Mouse (Mus musculus): Measurements from ENCODE around the gene Fbxo34. TPM values are rescaled to one million over a fixed set of nuclear protein-coding genes. Genes with fewer than 3 reads are reported as not detected.

The Fbxo34 gene
- polyA plus RNA-seq, 1 experiment = 4.2 TPM

DNA sequence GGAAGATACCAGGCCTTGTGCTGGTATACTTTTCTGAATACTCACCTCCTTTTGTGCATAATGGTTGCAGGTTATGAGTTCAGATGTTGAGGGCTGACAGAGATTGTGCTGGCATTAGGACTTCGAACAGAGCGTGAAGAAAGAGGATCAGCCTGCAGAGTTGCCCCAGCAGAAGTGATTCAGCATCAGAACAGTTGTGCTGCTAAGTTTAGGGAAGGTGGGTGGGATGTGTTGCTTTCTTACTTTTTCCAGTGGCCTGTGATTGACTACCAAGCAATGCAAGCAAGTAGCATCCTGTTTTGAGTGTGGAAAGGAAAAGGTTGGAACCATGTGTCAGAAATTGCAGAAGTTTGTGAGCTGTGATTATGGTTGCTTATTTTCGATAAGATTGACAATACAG, 63.4 kb downstream of the Fbxo34 start:
- peaks cover 30% of the 10 kb centered on the region for H3K4me1 ChIP-seq
- TF ChIP-seq GATA1 (IDR thresholded peaks at IDR 0.05; ENCODE audit: borderline replicate concordance, low read length) (no peak), FLI1 (IDR thresholded peaks at IDR 0.05; ENCODE audit: low read length) (no peak)
- no peaks in the 10 kb centered on the region for H3K9me3 ChIP-seq
- no peak overlapping the region for H3K4me3 ChIP-seq (replicated peaks)
- peaks cover 6% of the 10 kb centered on the region for H3K36me3 ChIP-seq (replicated peaks; ENCODE audit: low read length)
- no peaks in the 10 kb centered on the region for H3K27me3 ChIP-seq (replicated peaks)

GRCm38 (mm10) chr14:47514816-47515453, 64.7 kb downstream of the Fbxo34 start:
- Histone ChIP-seq H3K27me3 (replicated peaks) (no peaks in the 10 kb centered on the region), H3K4me1 (peaks cover 33% of the 10 kb centered on the region), H3K9me3 (no peaks in the 10 kb centered on the region), H3K36me3 (replicated peaks; ENCODE audit: low read length) (peaks cover 6% of the 10 kb centered on the region), H3K4me3 (replicated peaks) (peak overlapping the region; percentile 50)
- TF ChIP-seq FLI1 (IDR thresholded peaks at IDR 0.05; ENCODE audit: low read length) (no peak), GATA1 (IDR thresholded peaks at IDR 0.05; ENCODE audit: borderline replicate concordance, low read length) (no peak)

DNA sequence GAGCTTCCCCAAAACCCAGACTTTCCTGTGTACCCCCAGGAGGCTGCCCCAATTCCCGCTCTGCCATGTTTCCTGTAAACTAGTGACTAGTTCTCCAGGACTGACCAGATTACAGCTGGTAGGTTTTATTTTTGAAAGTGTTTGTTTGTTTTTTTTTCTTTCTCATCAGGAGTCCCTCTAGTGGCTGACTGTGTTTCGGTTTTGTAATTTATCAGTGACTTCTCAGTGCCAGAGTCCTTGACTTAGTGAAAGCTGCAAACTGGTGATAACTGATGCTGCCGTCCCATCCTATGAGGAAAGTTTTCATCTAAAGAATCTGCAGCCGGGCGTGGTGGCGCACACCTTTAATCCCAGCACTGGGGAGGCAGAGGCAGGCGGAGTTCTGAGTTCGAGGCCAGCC, 65.4 kb downstream of the Fbxo34 start:
- TF ChIP-seq GATA1 (IDR thresholded peaks at IDR 0.05; ENCODE audit: borderline replicate concordance, low read length) (no peak), FLI1 (IDR thresholded peaks at IDR 0.05; ENCODE audit: low read length) (no peak)
- peaks cover 33% of the 10 kb centered on the region for H3K4me1 ChIP-seq
- H3K4me3 ChIP-seq (replicated peaks) = no peak overlapping the region
- H3K9me3 ChIP-seq = no peaks in the 10 kb centered on the region
- H3K27me3 ChIP-seq (replicated peaks) = no peaks in the 10 kb centered on the region
- H3K36me3 ChIP-seq (replicated peaks; ENCODE audit: low read length) = peaks cover 6% of the 10 kb centered on the region

- no peaks in the 10 kb centered on the region for H3K9me3 ChIP-seq
- peaks cover 37% of the 10 kb centered on the region for H3K4me1 ChIP-seq
- H3K36me3 ChIP-seq (replicated peaks; ENCODE audit: low read length) = peaks cover 6% of the 10 kb centered on the region
- H3K27me3 ChIP-seq (replicated peaks) = no peaks in the 10 kb centered on the region
- TF ChIP-seq FLI1 (IDR thresholded peaks at IDR 0.05; ENCODE audit: low read length) (no peak), GATA1 (IDR thresholded peaks at IDR 0.05; ENCODE audit: borderline replicate concordance, low read length) (no peak)
- H3K4me3 ChIP-seq (replicated peaks) = no peak overlapping the region
Measured at GRCm38 (mm10) chr14:47516755-47517154, 66.5 kb downstream of the Fbxo34 start.

DNA sequence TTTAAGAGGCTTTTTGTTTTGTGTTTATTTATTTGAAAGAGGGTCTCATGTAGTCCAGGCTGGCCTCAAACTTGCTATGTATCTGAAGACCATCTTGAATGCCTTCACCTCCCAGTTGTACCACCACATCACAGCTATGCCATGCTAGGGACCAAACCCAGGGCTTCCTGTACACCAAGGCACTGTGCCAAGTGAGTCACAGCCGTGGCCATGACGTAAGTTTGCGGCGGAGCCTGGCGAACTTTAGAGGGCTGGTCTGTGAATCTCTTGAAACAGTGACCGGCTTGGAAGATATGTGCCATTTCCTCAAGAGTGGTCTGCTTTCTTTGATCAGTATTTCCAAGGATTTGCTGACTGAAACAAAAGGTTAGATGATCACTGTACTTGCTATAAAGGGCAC, 68.4 kb downstream of the Fbxo34 start:
- H3K4me3 ChIP-seq (replicated peaks) = no peak overlapping the region
- TF ChIP-seq FLI1 (IDR thresholded peaks at IDR 0.05; ENCODE audit: low read length) = no peak
- no peak for TF ChIP-seq GATA1 (IDR thresholded peaks at IDR 0.05; ENCODE audit: borderline replicate concordance, low read length)
- peaks cover 39% of the 10 kb centered on the region for H3K4me1 ChIP-seq
- no peaks in the 10 kb centered on the region for H3K27me3 ChIP-seq (replicated peaks)
- no peaks in the 10 kb centered on the region for H3K9me3 ChIP-seq
- H3K36me3 ChIP-seq (replicated peaks; ENCODE audit: low read length) = peaks cover 6% of the 10 kb centered on the region

GRCm38 (mm10) chr14:47520751-47521449, 70.7 kb downstream of the Fbxo34 start:
- Histone ChIP-seq H3K4me3 (replicated peaks) (no peak overlapping the region), H3K9me3 (no peaks in the 10 kb centered on the region), H3K4me1 (peaks cover 26% of the 10 kb centered on the region), H3K36me3 (replicated peaks; ENCODE audit: low read length) (peaks cover 6% of the 10 kb centered on the region), H3K27me3 (replicated peaks) (no peaks in the 10 kb centered on the region)
- TF ChIP-seq GATA1 (IDR thresholded peaks at IDR 0.05; ENCODE audit: borderline replicate concordance, low read length) = no peak
- TF ChIP-seq FLI1 (IDR thresholded peaks at IDR 0.05; ENCODE audit: low read length) = no peak

- Histone ChIP-seq H3K27me3 (replicated peaks) (no peaks in the 10 kb centered on the region), H3K4me1 (peaks cover 23% of the 10 kb centered on the region), H3K9me3 (no peaks in the 10 kb centered on the region), H3K4me3 (replicated peaks) (no peak overlapping the region), H3K36me3 (replicated peaks; ENCODE audit: low read length) (peaks cover 5% of the 10 kb centered on the region)
- no peak for TF ChIP-seq GATA1 (IDR thresholded peaks at IDR 0.05; ENCODE audit: borderline replicate concordance, low read length)
- no peak for TF ChIP-seq FLI1 (IDR thresholded peaks at IDR 0.05; ENCODE audit: low read length)
Measured at GRCm38 (mm10) chr14:47521609-47522008, 71.4 kb downstream of the Fbxo34 start.

- TF ChIP-seq FLI1 (IDR thresholded peaks at IDR 0.05; ENCODE audit: low read length) (no peak), GATA1 (IDR thresholded peaks at IDR 0.05; ENCODE audit: borderline replicate concordance, low read length) (no peak)
- Histone ChIP-seq H3K4me1 (peaks cover 22% of the 10 kb centered on the region), H3K9me3 (no peaks in the 10 kb centered on the region), H3K36me3 (replicated peaks; ENCODE audit: low read length) (peaks cover 9% of the 10 kb centered on the region), H3K27me3 (replicated peaks) (no peaks in the 10 kb centered on the region), H3K4me3 (replicated peaks) (no peak overlapping the region)
Measured at GRCm38 (mm10) chr14:47522301-47522700, 72.1 kb downstream of the Fbxo34 start.

DNA sequence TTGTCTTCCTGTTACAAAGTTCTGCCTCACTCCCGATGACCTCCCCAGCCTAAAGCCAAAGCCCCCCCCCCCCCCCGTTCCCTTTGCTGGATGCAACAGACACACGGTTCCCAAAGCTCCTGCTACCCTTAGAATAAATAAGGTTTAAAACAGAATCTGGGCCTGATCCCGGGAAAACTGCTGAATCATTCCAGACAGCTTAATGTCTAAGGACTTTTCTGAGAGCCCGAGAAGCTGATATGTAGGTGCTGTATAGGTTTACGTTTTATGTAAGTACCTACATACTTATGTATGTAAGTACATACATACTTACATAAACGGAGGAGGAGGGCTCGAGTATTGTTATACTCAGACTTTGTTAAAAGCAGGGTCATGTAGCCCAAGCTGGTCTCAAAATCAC, 75.2 kb downstream of the Fbxo34 start:
- TF ChIP-seq FLI1 (IDR thresholded peaks at IDR 0.05; ENCODE audit: low read length) (no peak), GATA1 (IDR thresholded peaks at IDR 0.05; ENCODE audit: borderline replicate concordance, low read length) (no peak)
- H3K36me3 ChIP-seq (replicated peaks; ENCODE audit: low read length) = peaks cover 20% of the 10 kb centered on the region
- peaks cover 17% of the 10 kb centered on the region for H3K4me1 ChIP-seq
- H3K27me3 ChIP-seq (replicated peaks) = no peaks in the 10 kb centered on the region
- no peak overlapping the region for H3K4me3 ChIP-seq (replicated peaks)
- H3K9me3 ChIP-seq = no peaks in the 10 kb centered on the region

DNA sequence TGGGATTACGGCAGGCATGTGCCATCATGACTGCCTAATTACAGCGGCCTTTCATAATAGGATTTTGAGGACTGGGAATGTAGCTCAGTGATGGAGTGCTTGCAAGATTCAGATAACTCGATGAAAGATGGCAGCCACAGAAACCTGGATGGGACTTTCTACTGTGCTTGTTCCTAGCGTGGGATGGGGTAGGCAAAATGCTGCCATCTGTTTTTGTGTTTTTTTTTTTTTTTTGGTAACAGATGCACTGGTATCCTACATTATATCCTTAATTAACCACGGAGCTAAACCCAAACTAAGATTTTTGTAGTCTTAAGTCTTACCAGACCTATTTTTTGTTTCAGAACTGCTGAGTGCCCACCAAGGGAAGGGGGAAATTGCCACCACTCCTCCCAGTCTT, 75.6 kb downstream of the Fbxo34 start:
- H3K4me3 ChIP-seq (replicated peaks) = no peak overlapping the region
- TF ChIP-seq GATA1 (IDR thresholded peaks at IDR 0.05; ENCODE audit: borderline replicate concordance, low read length) (no peak), FLI1 (IDR thresholded peaks at IDR 0.05; ENCODE audit: low read length) (no peak)
- no peaks in the 10 kb centered on the region for H3K9me3 ChIP-seq
- peaks cover 20% of the 10 kb centered on the region for H3K36me3 ChIP-seq (replicated peaks; ENCODE audit: low read length)
- no peaks in the 10 kb centered on the region for H3K27me3 ChIP-seq (replicated peaks)
- H3K4me1 ChIP-seq = peaks cover 17% of the 10 kb centered on the region
